Mouse (Mus musculus): ENCODE measurements at regions not wholly inside any gene's neighbourhood (a gene's known extent, or its start where the extent isn't known, plus 50 kb on each side); places are given as distances from the start of the nearest gene placed in this dataset.

- no peak overlapping the region for H3K9ac ChIP-seq (replicated peaks; ENCODE audit: low read length, poor library complexity, severe bottlenecking)
- no peaks in the 10 kb centered on the region for H3K27me3 ChIP-seq (ENCODE audit: insufficient read depth, low read length)
- TF ChIP-seq CTCF (IDR thresholded peaks at IDR 0.05), result no peak
- H3K9me3 ChIP-seq (ENCODE audit: low read length), result no peaks in the 10 kb centered on the region
- WGBS, result 88% methylated on average over 4 of the region's 4 CpGs
- DNase-seq (ENCODE audit: low spot score) (no peak), ATAC-seq (ENCODE audit: low FRiP score) (no peak)
- H3K4me3 ChIP-seq (ENCODE audit: low read depth, low read length), result no peak overlapping the region
- H3K4me1 ChIP-seq (ENCODE audit: insufficient read depth, low read length), result no peaks in the 10 kb centered on the region
- H3K4me2 ChIP-seq (ENCODE audit: low read depth, low read length, poor library complexity, severe bottlenecking), result no peak overlapping the region
- no peak overlapping the region for H3K27ac ChIP-seq (ENCODE audit: low read depth, low read length)
- H3K36me3 ChIP-seq (ENCODE audit: insufficient read depth, low read length), result no peaks in the 10 kb centered on the region
Measured at GRCm38 (mm10) chr4:54064331-54064730, 238.5 kb downstream of the Tmem38b start.

- DNase-seq (ENCODE audit: low spot score) (peak; percentile 26), ATAC-seq (ENCODE audit: low FRiP score) (no peak)
- Histone ChIP-seq H3K9me3 (ENCODE audit: low read length) (no peaks in the 10 kb centered on the region), H3K9ac (replicated peaks; ENCODE audit: low read length, poor library complexity, severe bottlenecking) (no peak overlapping the region), H3K4me2 (ENCODE audit: low read depth, low read length, poor library complexity, severe bottlenecking) (no peak overlapping the region), H3K36me3 (ENCODE audit: insufficient read depth, low read length) (no peaks in the 10 kb centered on the region), H3K27ac (ENCODE audit: low read depth, low read length) (no peak overlapping the region), H3K4me3 (ENCODE audit: low read depth, low read length) (no peak overlapping the region), H3K27me3 (ENCODE audit: insufficient read depth, low read length) (no peaks in the 10 kb centered on the region), H3K4me1 (ENCODE audit: insufficient read depth, low read length) (0 out of 2 replicates have a peak, but pooled peaks cover 8% of the 10 kb centered on the region)
- 40% methylated on average over 4 of the region's 4 CpGs for WGBS
- no peak for TF ChIP-seq CTCF (IDR thresholded peaks at IDR 0.05)
Measured at GRCm38 (mm10) chr4:54071951-54072350, 246.1 kb downstream of the Tmem38b start.

GRCm38 (mm10) chr4:54072482-54072881, 246.6 kb downstream of the Tmem38b start:
- Histone ChIP-seq H3K4me3 (ENCODE audit: low read depth, low read length) (no peak overlapping the region), H3K9me3 (ENCODE audit: low read length) (no peaks in the 10 kb centered on the region), H3K4me1 (ENCODE audit: insufficient read depth, low read length) (0 out of 2 replicates have a peak, but pooled peaks cover 8% of the 10 kb centered on the region), H3K9ac (replicated peaks; ENCODE audit: low read length, poor library complexity, severe bottlenecking) (no peak overlapping the region), H3K27me3 (ENCODE audit: insufficient read depth, low read length) (no peaks in the 10 kb centered on the region), H3K36me3 (ENCODE audit: insufficient read depth, low read length) (no peaks in the 10 kb centered on the region), H3K4me2 (ENCODE audit: low read depth, low read length, poor library complexity, severe bottlenecking) (no peak overlapping the region), H3K27ac (ENCODE audit: low read depth, low read length) (no peak overlapping the region)
- TF ChIP-seq CTCF (IDR thresholded peaks at IDR 0.05), result no peak
- no peak for ATAC-seq (ENCODE audit: low FRiP score)
- DNase-seq (ENCODE audit: low spot score), result no peak
- WGBS, result 18% methylated on average over 3 of the region's 3 CpGs

- Histone ChIP-seq H3K4me2 (ENCODE audit: low read depth, low read length, poor library complexity, severe bottlenecking) (no peak overlapping the region; the same call in 1 of the 2 replicates), H3K4me1 (ENCODE audit: insufficient read depth, low read length) (0 out of 2 replicates have a peak, but pooled peaks cover 8% of the 10 kb centered on the region), H3K27ac (ENCODE audit: low read depth, low read length) (no peak overlapping the region), H3K9me3 (ENCODE audit: low read length) (no peaks in the 10 kb centered on the region), H3K36me3 (ENCODE audit: insufficient read depth, low read length) (no peaks in the 10 kb centered on the region), H3K9ac (replicated peaks; ENCODE audit: low read length, poor library complexity, severe bottlenecking) (no peak overlapping the region), H3K4me3 (ENCODE audit: low read depth, low read length) (no peak overlapping the region), H3K27me3 (ENCODE audit: insufficient read depth, low read length) (no peaks in the 10 kb centered on the region)
- WGBS, result 9% methylated on average over 10 of the region's 10 CpGs
- peak; percentile 46 for DNase-seq (ENCODE audit: low spot score)
- 0 out of 2 replicates have a peak, but pooled peaks have one; percentile 47 for ATAC-seq (ENCODE audit: low FRiP score)
- no peak for TF ChIP-seq CTCF (IDR thresholded peaks at IDR 0.05)
Measured at GRCm38 (mm10) chr4:54072932-54073331, 247.1 kb downstream of the Tmem38b start.

- H3K4me3 ChIP-seq (ENCODE audit: low read depth, low read length), result no peak overlapping the region
- ATAC-seq (ENCODE audit: low FRiP score), result no peak
- no peak overlapping the region for H3K4me2 ChIP-seq (ENCODE audit: low read depth, low read length, poor library complexity, severe bottlenecking)
- H3K9ac ChIP-seq (replicated peaks; ENCODE audit: low read length, poor library complexity, severe bottlenecking), result no peak overlapping the region
- H3K27ac ChIP-seq (ENCODE audit: low read depth, low read length), result no peak overlapping the region
- H3K4me1 ChIP-seq (ENCODE audit: insufficient read depth, low read length), result 0 out of 2 replicates have a peak, but pooled peaks cover 8% of the 10 kb centered on the region
- DNase-seq (ENCODE audit: low spot score), result peak; percentile 25
- no peaks in the 10 kb centered on the region for H3K27me3 ChIP-seq (ENCODE audit: insufficient read depth, low read length)
- no peaks in the 10 kb centered on the region for H3K36me3 ChIP-seq (ENCODE audit: insufficient read depth, low read length)
- 32% methylated on average over 7 of the region's 7 CpGs for WGBS
- H3K9me3 ChIP-seq (ENCODE audit: low read length), result no peaks in the 10 kb centered on the region
- no peak for TF ChIP-seq CTCF (IDR thresholded peaks at IDR 0.05)
Measured at GRCm38 (mm10) chr4:54073483-54073882, 247.6 kb downstream of the Tmem38b start.

GRCm38 (mm10) chr4:54074226-54074625, 248.4 kb downstream of the Tmem38b start:
- H3K4me1 ChIP-seq (ENCODE audit: insufficient read depth, low read length), result 0 out of 2 replicates have a peak, but pooled peaks cover 8% of the 10 kb centered on the region
- no peak for TF ChIP-seq CTCF (IDR thresholded peaks at IDR 0.05)
- no peaks in the 10 kb centered on the region for H3K27me3 ChIP-seq (ENCODE audit: insufficient read depth, low read length)
- H3K4me2 ChIP-seq (ENCODE audit: low read depth, low read length, poor library complexity, severe bottlenecking), result no peak overlapping the region
- DNase-seq (ENCODE audit: low spot score), result no peak
- H3K27ac ChIP-seq (ENCODE audit: low read depth, low read length), result no peak overlapping the region
- no peaks in the 10 kb centered on the region for H3K36me3 ChIP-seq (ENCODE audit: insufficient read depth, low read length)
- H3K9me3 ChIP-seq (ENCODE audit: low read length), result no peaks in the 10 kb centered on the region
- H3K4me3 ChIP-seq (ENCODE audit: low read depth, low read length), result no peak overlapping the region
- ATAC-seq (ENCODE audit: low FRiP score), result no peak
- no peak overlapping the region for H3K9ac ChIP-seq (replicated peaks; ENCODE audit: low read length, poor library complexity, severe bottlenecking)
- 57% methylated on average over 5 of the region's 5 CpGs for WGBS

All from midbrain, postnatal 0 days (tissue).